Mouse (Mus musculus) E14TG2a.4 (cell line): ENCODE measurements around the gene Crtac1.

Source experiments
- CTCF ChIP-seq: conservative IDR thresholded peaks from 2 replicates; pipeline ENCODE4 v1.5.1; 2014; ENCODE audit warnings: low read length
- NANOG ChIP-seq: IDR thresholded peaks from 2 replicates; pipeline ENCODE4 v1.6.1; 2014; ENCODE audit warnings: borderline replicate concordance, low read length, mixed read lengths
- POU5F1 ChIP-seq: IDR thresholded peaks from 2 replicates; pipeline ENCODE4 v1.6.1; 2014; ENCODE audit warnings: low read length, borderline replicate concordance

DNA sequence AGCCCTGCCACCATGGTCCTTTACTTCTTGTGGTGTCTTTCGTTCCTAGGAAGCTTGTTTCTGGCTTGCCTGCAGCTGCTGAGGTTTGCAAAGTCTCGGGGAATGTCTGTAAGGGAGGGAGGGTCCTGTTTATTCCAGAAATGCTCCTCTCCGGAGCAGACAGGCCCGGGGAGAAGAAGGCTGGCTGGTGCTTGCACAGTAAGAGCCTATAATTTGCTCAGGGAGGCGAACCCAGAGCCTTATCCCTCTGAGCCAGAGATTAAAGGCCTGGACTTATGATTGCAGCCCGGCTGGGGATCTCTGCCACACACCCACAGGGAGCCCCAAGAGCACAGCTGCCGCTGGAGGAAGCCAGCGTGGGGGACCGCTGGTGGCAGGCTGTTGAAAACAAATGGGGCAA, 29.8 kb upstream of the Crtac1 start:
- no peak for TF ChIP-seq CTCF
- no peak for TF ChIP-seq NANOG
- TF ChIP-seq POU5F1: no peak
